Mouse (Mus musculus) hindbrain, embryonic 14.5 days (tissue): Measurements from ENCODE around the gene Acot2. TPM values are rescaled to one million over a fixed set of nuclear protein-coding genes. Genes with fewer than 3 reads are reported as not detected.
A peak's percentile ranks its signal among the peaks of the same experiment; 100 is the strongest.
"Not testable (repeated sequence)": the region's sequence is repeated elsewhere in the genome, so short reads cannot be mapped to it uniquely, and the experiment has no call there.

ENCODE experiments used
- ATAC-seq: fragments of 200-750 bp; cut with Nextera tagmentation; 2 replicates; pipeline ENCODE4 v1.8.0; 2017; ENCODE audit warnings: moderate number of reproducible peaks, mild to moderate bottlenecking, moderate TSS enrichment, moderate library complexity; ENCODE audit not compliant: low FRiP score
- DNase-seq: peaks from one replicate; pipeline ENCODE4 v3.0.0-alpha.2; 2015; ENCODE audit warnings: low spot score
- H3K27ac ChIP-seq: fragments of 300-500 bp; sonication (generic); 2 replicates; pipeline ENCODE4 v1.5.1; 2014; ENCODE audit warnings: mild to moderate bottlenecking, moderate library complexity
- H3K27me3 ChIP-seq: fragments of 300-500 bp; sonication (generic); 2 replicates; pipeline ENCODE4 v1.6.1; 2014; ENCODE audit warnings: mild to moderate bottlenecking, low read length, mixed read lengths; ENCODE audit not compliant: control insufficient read depth, insufficient read depth
- H3K36me3 ChIP-seq: fragments of 300-500 bp; sonication (generic); replicated peaks from 2 replicates; pipeline ENCODE4 v1.6.1; 2014; ENCODE audit not compliant: control insufficient read depth, insufficient read depth
- H3K4me1 ChIP-seq: fragments of 300-500 bp; sonication (generic); replicated peaks from 2 replicates; pipeline ENCODE4 v1.6.1; 2014; ENCODE audit warnings: antibody characterized with exemption, low read length, mixed read lengths; ENCODE audit not compliant: control insufficient read depth, insufficient read depth
- H3K4me2 ChIP-seq: fragments of 300-500 bp; sonication (generic); replicated peaks from 2 replicates; pipeline ENCODE4 v1.6.1; 2014; ENCODE audit warnings: mild to moderate bottlenecking, moderate library complexity
- H3K4me3 ChIP-seq: fragments of 300-500 bp; sonication (generic); replicated peaks from 2 replicates; pipeline ENCODE4 v1.5.1; 2014; ENCODE audit warnings: mild to moderate bottlenecking, low read length
- H3K9ac ChIP-seq: fragments of 300-500 bp; sonication (generic); 2 replicates; pipeline ENCODE4 v1.6.1; 2014
- H3K9me3 ChIP-seq: fragments of 300-500 bp; sonication (generic); 2 replicates; pipeline ENCODE4 v1.6.1; 2016; ENCODE audit warnings: low read length; ENCODE audit not compliant: control insufficient read depth
- WGBS: fragments of 180-500 bp; shearing (Covaris S2); extraction: QIAGEN DNeasy Blood & Tissue Kit; methylation state at CpG from one replicate; pipeline ENCODE4 v1.1.7; 2014; 5-methylcytosine and 5-hydroxymethylcytosine counted together
- polyA plus RNA-seq: library from polyadenylated mRNA; unstranded; fragments of >200 nt; fragmentation: Nextera tagmentation; extraction: Ambion mirVana; gene quantifications from 2 replicates; pipeline ENCODE4 v1.2.1, GENCODE M21; 2014

The Acot2 gene
- polyA plus RNA-seq, 1 experiment from 2014 or later: 13.8 TPM

DNA sequence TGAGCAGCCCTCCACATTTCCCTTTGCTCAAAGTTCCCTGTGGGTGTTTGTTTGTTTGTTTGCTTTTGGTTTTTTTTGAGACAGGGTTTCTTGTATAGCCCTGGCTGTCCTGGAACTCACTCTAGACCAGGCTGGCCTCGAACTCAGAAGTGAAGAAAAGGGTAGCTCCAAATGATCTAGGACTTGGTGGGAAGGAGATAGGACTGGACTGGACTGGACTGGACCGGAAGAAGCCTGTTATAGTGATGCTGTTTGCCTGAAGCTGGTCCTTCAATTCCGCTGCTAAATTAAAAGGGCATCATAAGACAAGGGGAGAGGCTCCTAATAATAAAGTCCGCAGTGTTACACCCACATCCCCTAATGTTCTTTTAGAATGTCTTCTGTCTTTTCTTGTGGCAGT is 822 bp downstream of the Acot2 start:
- H3K4me3 ChIP-seq: peak overlapping the region; percentile 60
- WGBS: 68% methylated on average over 4 of the region's 4 CpGs
- no peak for DNase-seq
- H3K27ac ChIP-seq: peak overlapping the region; percentile 88
- H3K27me3 ChIP-seq: no peaks in the 10 kb centered on the region
- H3K36me3 ChIP-seq: no peaks in the 10 kb centered on the region; the same call in 1 of the 2 replicates
- 0 out of 2 replicates have a peak, but pooled peaks have one; percentile 35 for ATAC-seq
- H3K9ac ChIP-seq: peak overlapping the region; percentile 78
- peak overlapping the region; percentile 56 for H3K4me2 ChIP-seq
- H3K4me1 ChIP-seq: peaks cover 10% of the 10 kb centered on the region; the same call in 1 of the 2 replicates
- H3K9me3 ChIP-seq: no peaks in the 10 kb centered on the region

DNA sequence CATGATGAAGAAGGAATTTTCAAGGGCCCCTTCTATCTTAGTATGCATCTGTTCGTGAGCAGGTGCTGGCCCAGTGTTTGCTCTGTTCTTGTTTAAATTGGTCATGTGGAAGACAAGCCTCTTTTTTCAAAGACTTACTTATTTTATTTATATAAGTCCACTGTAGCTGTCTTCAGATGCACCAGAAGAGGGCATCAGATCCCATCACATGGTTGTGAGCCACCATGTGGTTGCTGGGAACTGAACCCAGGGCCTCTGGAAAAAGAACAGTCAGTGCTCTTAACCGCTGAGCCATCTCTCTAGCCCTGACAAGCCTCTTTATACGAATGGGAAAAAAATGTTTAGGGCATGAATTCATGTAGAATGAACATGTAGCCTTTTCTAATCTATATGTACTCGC is 1.7 kb downstream of the Acot2 start:
- Histone ChIP-seq H3K4me2 (no peak overlapping the region), H3K27ac (no peak overlapping the region), H3K36me3 (no peaks in the 10 kb centered on the region; the same call in 1 of the 2 replicates), H3K27me3 (no peaks in the 10 kb centered on the region), H3K4me3 (no peak overlapping the region), H3K9ac (no peak overlapping the region), H3K9me3 (no peaks in the 10 kb centered on the region), H3K4me1 (peaks cover 10% of the 10 kb centered on the region; the same call in 1 of the 2 replicates)
- no peak for DNase-seq
- WGBS: 96% methylated on average over 4 of the region's 4 CpGs
- no peak for ATAC-seq

DNA sequence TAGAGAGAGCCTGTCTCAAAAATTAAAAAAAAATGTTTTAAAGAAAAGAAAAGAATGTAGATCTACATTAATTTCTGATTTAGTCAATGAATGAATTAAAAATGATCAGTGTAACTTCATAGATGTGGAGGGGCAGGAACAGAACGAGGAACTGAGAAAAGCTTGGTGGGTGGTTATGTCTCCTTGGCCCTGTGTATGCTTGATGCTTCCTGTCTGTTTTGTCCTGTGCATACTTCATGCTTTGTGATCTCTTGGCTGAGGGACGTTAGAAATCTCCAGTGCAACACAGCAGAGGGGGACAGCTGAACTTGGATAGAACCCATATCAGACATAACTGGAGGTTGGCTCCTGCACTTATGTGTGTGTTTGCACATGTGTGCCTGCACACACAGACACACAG is 9.6 kb downstream of the Acot2 start:
- 60% methylated on average over 2 of the region's 2 CpGs for WGBS
- Histone ChIP-seq H3K9me3 (no peaks in the 10 kb centered on the region), H3K27ac (no peak overlapping the region), H3K4me1 (no peaks in the 10 kb centered on the region), H3K27me3 (no peaks in the 10 kb centered on the region), H3K4me3 (no peak overlapping the region), H3K9ac (no peak overlapping the region), H3K36me3 (no peaks in the 10 kb centered on the region; the same call in 1 of the 2 replicates), H3K4me2 (no peak overlapping the region)
- ATAC-seq (no peak), DNase-seq (no peak)

GRCm38 (mm10) chr12:83998341-83999107 is 10.9 kb downstream of the Acot2 start:
- Histone ChIP-seq H3K27me3 (no peaks in the 10 kb centered on the region), H3K4me3 (no peak overlapping the region), H3K9ac (no peak overlapping the region), H3K36me3 (no peaks in the 10 kb centered on the region), H3K4me2 (no peak overlapping the region), H3K9me3 (no peaks in the 10 kb centered on the region), H3K4me1 (no peaks in the 10 kb centered on the region), H3K27ac (peak overlapping the region; percentile 9; the same call in 1 of the 2 replicates)
- 63% methylated on average over 11 of the region's 11 CpGs for WGBS
- no peak for ATAC-seq
- no peak for DNase-seq

DNA sequence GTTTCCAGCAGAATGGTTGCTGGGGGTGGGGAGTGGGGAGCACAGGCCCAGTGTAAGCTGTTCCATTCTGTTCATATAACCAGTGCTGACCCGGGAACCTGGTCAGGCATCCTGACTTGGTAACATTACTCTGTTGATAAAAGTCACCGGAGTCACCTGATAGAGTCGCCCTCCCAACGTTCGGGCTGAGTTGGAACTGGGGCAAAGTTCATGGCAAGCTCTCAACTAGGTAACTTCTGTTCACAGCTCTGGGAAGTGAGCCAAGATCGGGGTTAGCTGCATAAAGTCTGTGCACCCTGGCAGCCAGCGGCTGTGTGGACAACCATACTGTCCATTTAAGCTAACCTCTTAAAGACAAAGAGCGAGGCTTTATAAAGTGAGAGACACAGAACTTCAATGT is 11.6 kb downstream of the Acot2 start:
- H3K4me1 ChIP-seq, H3K4me3 ChIP-seq, H3K9me3 ChIP-seq, H3K9ac ChIP-seq, H3K36me3 ChIP-seq, H3K4me2 ChIP-seq, ATAC-seq, H3K27me3 ChIP-seq, DNase-seq, H3K27ac ChIP-seq: not testable (repeated sequence)
- 68% methylated on average over 8 of the region's 8 CpGs for WGBS

- no peak for DNase-seq
- Histone ChIP-seq H3K9ac (no peak overlapping the region), H3K4me2 (no peak overlapping the region), H3K27me3 (no peaks in the 10 kb centered on the region), H3K27ac (no peak overlapping the region), H3K9me3 (no peaks in the 10 kb centered on the region), H3K4me3 (no peak overlapping the region), H3K36me3 (no peaks in the 10 kb centered on the region), H3K4me1 (no peaks in the 10 kb centered on the region)
- WGBS: 91% methylated on average over 3 of the region's 3 CpGs
- ATAC-seq: no peak
Measured at GRCm38 (mm10) chr12:84000418-84000817, 12.8 kb downstream of the Acot2 start.

DNA sequence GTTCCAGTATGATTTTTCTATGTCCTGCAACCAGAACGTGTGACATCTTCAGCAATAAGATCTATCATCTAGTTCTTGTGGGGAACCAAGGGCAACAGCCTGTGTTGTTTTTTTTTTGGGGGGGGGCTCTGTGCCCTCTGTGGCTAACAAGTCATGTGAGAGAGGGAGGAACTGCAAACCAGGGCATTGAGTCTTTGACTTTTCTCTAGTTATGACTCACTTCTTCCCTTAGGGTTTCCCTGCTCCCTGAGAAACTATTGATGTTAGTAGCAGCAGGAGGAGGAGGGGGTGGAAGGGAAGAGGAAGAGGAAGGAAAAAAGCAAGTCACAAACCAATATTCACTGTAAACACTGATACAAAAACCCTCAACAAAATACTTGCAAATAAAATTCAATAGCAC is 16.2 kb downstream of the Acot2 start:
- DNase-seq (no peak), ATAC-seq (no peak)
- Histone ChIP-seq H3K36me3 (no peaks in the 10 kb centered on the region), H3K4me1 (peaks cover 3% of the 10 kb centered on the region; the same call in 1 of the 2 replicates), H3K9ac (no peak overlapping the region), H3K4me2 (no peak overlapping the region), H3K4me3 (no peak overlapping the region), H3K9me3 (no peaks in the 10 kb centered on the region), H3K27me3 (0 out of 2 replicates have a peak, but pooled peaks cover 5% of the 10 kb centered on the region), H3K27ac (no peak overlapping the region)
- 81% methylated on average over 1 of the region's 1 CpGs for WGBS

DNA sequence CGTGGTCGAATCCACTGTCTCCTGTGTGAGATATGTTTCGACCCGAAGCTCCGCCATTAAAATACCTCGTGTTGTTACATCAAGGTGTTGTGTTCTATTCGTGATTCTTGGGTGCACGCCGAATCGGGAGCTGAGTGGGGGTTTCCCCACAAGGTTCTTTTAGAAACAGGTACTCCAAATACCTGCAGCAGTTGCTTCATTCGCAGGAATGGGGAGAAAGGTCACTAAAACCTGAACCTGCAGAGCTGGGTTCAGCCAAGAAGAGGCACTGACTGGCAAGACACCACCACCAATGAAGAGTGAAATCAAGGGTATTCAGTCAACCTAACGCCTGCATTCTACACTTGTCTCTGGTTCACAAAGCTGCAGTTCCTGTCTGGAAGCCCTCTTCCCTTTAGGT is 20.6 kb downstream of the Acot2 start:
- H3K27me3 ChIP-seq: 0 out of 2 replicates have a peak, but pooled peaks cover 5% of the 10 kb centered on the region
- H3K9ac ChIP-seq: no peak overlapping the region
- no peak overlapping the region for H3K4me3 ChIP-seq
- WGBS: 84% methylated on average over 12 of the region's 12 CpGs
- no peaks in the 10 kb centered on the region for H3K9me3 ChIP-seq
- ATAC-seq (no peak), DNase-seq (no peak)
- peak overlapping the region; percentile 51; the same call in 1 of the 2 replicates for H3K4me2 ChIP-seq
- peaks cover 22% of the 10 kb centered on the region for H3K4me1 ChIP-seq
- H3K27ac ChIP-seq: peak overlapping the region; percentile 63
- H3K36me3 ChIP-seq: no peaks in the 10 kb centered on the region

DNA sequence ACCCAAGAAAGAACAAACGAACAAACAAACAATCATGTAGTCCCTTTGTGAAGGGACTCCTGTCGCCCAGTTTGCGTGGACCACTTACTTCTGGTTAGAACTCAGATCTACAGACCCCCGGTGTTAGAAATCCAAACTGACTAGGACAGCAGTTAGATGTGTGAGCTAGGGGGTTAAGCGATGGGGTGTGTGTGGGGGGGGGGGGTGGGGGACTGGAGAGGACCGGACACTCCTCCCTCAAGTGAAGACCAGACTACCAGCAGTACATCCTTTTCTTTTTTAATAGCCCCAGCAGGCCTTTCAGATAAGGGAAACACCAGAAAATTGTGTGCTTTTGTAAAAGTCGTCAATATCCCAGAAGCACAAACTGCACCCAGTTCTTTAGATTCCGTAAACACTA is 21.1 kb downstream of the Acot2 start:
- DNase-seq (no peak), ATAC-seq (no peak)
- Histone ChIP-seq H3K27ac (peak overlapping the region; percentile 63), H3K36me3 (no peaks in the 10 kb centered on the region), H3K4me1 (peaks cover 22% of the 10 kb centered on the region), H3K9ac (peak overlapping the region; percentile 55; the same call in 1 of the 2 replicates), H3K4me3 (peak overlapping the region; percentile 40), H3K4me2 (peak overlapping the region; percentile 51), H3K9me3 (no peaks in the 10 kb centered on the region), H3K27me3 (0 out of 2 replicates have a peak, but pooled peaks cover 5% of the 10 kb centered on the region)
- WGBS: 37% methylated on average over 8 of the region's 8 CpGs
